Mouse (Mus musculus) B cell, adult 2 months (primary cell): ENCODE measurements around the gene Cox20.

ENCODE experiments used
- DNase-seq, 2 experiments: peaks; one replicate each; pipeline ENCODE4 v3.0.0; 2022

The Cox20 gene

GRCm38 (mm10) chr1:178357776-178358710 is 39.1 kb downstream of the Cox20 start:
- no peak for DNase-seq

GRCm38 (mm10) chr1:178360264-178360663 is 41.3 kb downstream of the Cox20 start:
- no peak for DNase-seq

GRCm38 (mm10) chr1:178360702-178361101 is 41.8 kb downstream of the Cox20 start:
- peak; percentile 29 to 42 for DNase-seq

GRCm38 (mm10) chr1:178365171-178365570 is 46.2 kb downstream of the Cox20 start:
- no peak for DNase-seq

GRCm38 (mm10) chr1:178368121-178368520 is 49.2 kb downstream of the Cox20 start:
- no peak for DNase-seq

GRCm38 (mm10) chr1:178368548-178369271 is 49.8 kb downstream of the Cox20 start:
- DNase-seq: peak; percentile 92 to 93

- peak in 1 of 2 experiments; percentile 68 for DNase-seq
These were observed 50.3 kb downstream of the Cox20 start for GRCm38 (mm10) chr1:178369272-178369651.
